Mouse (Mus musculus): ENCODE measurements around the gene Pkd2.

DNA sequence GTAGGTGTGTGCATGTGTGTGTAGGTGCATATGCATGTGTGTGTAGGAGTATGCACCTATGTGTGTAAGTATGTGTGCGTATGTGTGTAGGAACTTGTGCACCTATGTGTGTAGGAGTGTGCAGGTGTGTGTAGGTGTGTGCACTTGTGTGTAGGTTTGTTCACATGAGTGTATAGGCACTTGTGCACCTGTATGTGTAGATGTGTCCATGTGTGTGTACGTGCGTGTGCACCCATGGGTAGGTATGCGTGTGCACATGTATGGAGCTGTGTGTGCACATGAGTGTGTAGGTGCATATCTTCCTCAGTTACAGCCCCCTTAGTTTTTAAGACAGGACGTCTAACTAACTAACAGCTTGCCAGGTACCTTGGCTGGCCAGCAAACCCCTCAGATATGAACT is 9.3 kb downstream of the Pkd2 start:
- TF ChIP-seq CTCF (IDR thresholded peaks at IDR 0.05; ENCODE audit: insufficient read depth, low read length) (no peak), POLR2A (IDR thresholded peaks at IDR 0.05; ENCODE audit: borderline replicate concordance, extremely low read depth, low read depth, low read length) (no peak)
